ENCODE assay signal across 8 mouse cellular contexts in the genomic region with DNA sequence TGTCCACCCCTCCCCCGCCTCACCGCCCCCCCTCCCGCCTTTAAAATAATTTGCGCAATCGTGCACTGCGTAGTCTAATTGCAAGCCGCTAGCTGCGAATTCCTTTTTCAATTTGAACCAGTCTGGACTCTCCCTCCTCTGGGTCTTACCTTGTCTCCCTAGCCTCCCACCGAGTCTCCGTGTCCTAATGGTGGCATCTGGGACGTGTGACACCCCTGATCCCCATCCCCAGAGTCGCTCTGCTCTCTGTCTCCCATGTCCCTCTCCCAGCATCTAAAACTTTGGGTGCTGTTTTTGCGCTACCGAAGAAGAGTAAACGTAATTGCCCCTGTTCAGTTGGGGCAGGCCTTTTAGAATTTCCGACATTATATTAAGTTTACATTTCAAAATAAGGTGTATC. TPM values are rescaled to one million over a fixed set of nuclear protein-coding genes. Genes with fewer than 3 reads are reported as not detected.
A peak's percentile ranks its signal among the peaks of the same experiment; 100 is the strongest.
DNase-seq lines count a peak whose midpoint lies in the region; ATAC-seq lines count a peak whose summit lies in the region.

No protein-coding gene starts in this region.

- no peak for ATAC-seq in heart, embryonic 11.5 days (replicated peaks; ENCODE audit: insufficient number of reproducible peaks, low FRiP score, low TSS enrichment)
- ATAC-seq in embryonic facial prominence, embryonic 13.5 days (ENCODE audit: insufficient number of reproducible peaks, insufficient read depth, low FRiP score, low TSS enrichment, low read depth) = no peak
- no peak for ATAC-seq in midbrain, embryonic 12.5 days (ENCODE audit: low FRiP score, low read depth)

- H3K9me3 ChIP-seq in heart, embryonic 11.5 days (replicated peaks; ENCODE audit: control insufficient read depth, low read length) = no peaks in the 10 kb centered on the region
- no peaks in the 10 kb centered on the region for H3K9me3 ChIP-seq in embryonic facial prominence, embryonic 13.5 days
- no peaks in the 10 kb centered on the region for H3K9me3 ChIP-seq in midbrain, embryonic 12.5 days

- 0 out of 2 replicates have a peak, but pooled peaks cover 6% of the 10 kb centered on the region for H3K4me1 ChIP-seq in heart, embryonic 11.5 days (ENCODE audit: control insufficient read depth, insufficient read depth, low read length)
- H3K4me1 ChIP-seq in embryonic facial prominence, embryonic 13.5 days = peaks cover 25% of the 10 kb centered on the region
- H3K4me1 ChIP-seq in midbrain, embryonic 12.5 days = peaks cover 22% of the 10 kb centered on the region

- 1% methylated on average over 16 of the region's 16 CpGs for WGBS in heart, embryonic 11.5 days (ENCODE audit: insufficient replicate concordance)
- under 1% methylated on average over 16 of the region's 16 CpGs for WGBS in embryonic facial prominence, embryonic 13.5 days
- under 1% methylated on average over 16 of the region's 16 CpGs for WGBS in midbrain, embryonic 12.5 days

- no peak overlapping the region for H3K27ac ChIP-seq in heart, embryonic 11.5 days (ENCODE audit: low read depth, low read length)
- H3K27ac ChIP-seq in embryonic facial prominence, embryonic 13.5 days = no peak overlapping the region
- H3K27ac ChIP-seq in midbrain, embryonic 12.5 days (replicated peaks) = no peak overlapping the region

- H3K36me3 ChIP-seq in heart, embryonic 11.5 days (ENCODE audit: control insufficient read depth, insufficient read depth, low read length) = no peaks in the 10 kb centered on the region
- H3K36me3 ChIP-seq in embryonic facial prominence, embryonic 13.5 days = no peaks in the 10 kb centered on the region
- no peaks in the 10 kb centered on the region for H3K36me3 ChIP-seq in midbrain, embryonic 12.5 days

- peaks cover 38% of the 10 kb centered on the region for H3K27me3 ChIP-seq in heart, embryonic 11.5 days (ENCODE audit: control insufficient read depth, insufficient read depth, low read length)
- peaks cover 46% of the 10 kb centered on the region for H3K27me3 ChIP-seq in embryonic facial prominence, embryonic 13.5 days
- peaks cover 63% of the 10 kb centered on the region for H3K27me3 ChIP-seq in midbrain, embryonic 12.5 days

- peak overlapping the region; percentile 64 for H3K4me2 ChIP-seq in heart, embryonic 11.5 days
- H3K4me2 ChIP-seq in embryonic facial prominence, embryonic 13.5 days = peak overlapping the region; percentile 87
- H3K4me2 ChIP-seq in midbrain, embryonic 12.5 days (replicated peaks) = peak overlapping the region; percentile 45

- no peak overlapping the region for H3K9ac ChIP-seq in heart, embryonic 11.5 days (ENCODE audit: low read depth, low read length)
- H3K9ac ChIP-seq in embryonic facial prominence, embryonic 13.5 days = peak overlapping the region; percentile 59; the same call in 1 of the 2 replicates
- no peak overlapping the region for H3K9ac ChIP-seq in midbrain, embryonic 12.5 days (replicated peaks)

- intact Hi-C loops in heart, postnatal 14 days (cut with DNase I) = loop anchor here (2.0 to 10.0 kb wide), 2 partner anchors 69 to 203 kb away; no protein-coding TSS in a partner anchor

- DNase-seq in heart, postnatal 14 days = no peak
- DNase-seq in induced T-regulatory cell, adult 2 months (ENCODE audit: low read depth) = peak; percentile 52
- DNase-seq in spleen, postnatal 36 days (ENCODE audit: low spot score in 2 of 2) = no peak
- DNase-seq in thymus, postnatal 4 days = no peak
- DNase-seq in layer of hippocampus, postnatal 25 days (ENCODE audit: extremely low spot score in 1 of 2, low spot score in 1 of 2) = no peak

- peak overlapping the region; percentile 37 for H3K4me3 ChIP-seq in heart, embryonic 11.5 days (ENCODE audit: low read depth, low read length)
- peak overlapping the region; percentile 41 for H3K4me3 ChIP-seq in embryonic facial prominence, embryonic 13.5 days
- H3K4me3 ChIP-seq in midbrain, embryonic 12.5 days = peak overlapping the region; percentile 29

RNA-seq across cellular contexts. Expression of a gene that starts 0.7 kb away (rescaled TPM):
- polyA plus RNA-seq in heart, embryonic 11.5 days (2014; fragmentation: Nextera tagmentation; extraction: Ambion mirVana) = 0.08 and 0.36 TPM in 2 replicates
- 1 to 10 TPM; 1.6 to 2.1 TPM for total RNA-seq in heart, postnatal 14 days (2021)
- 6.7 and 7.0 TPM in 2 replicates for polyA plus RNA-seq in embryonic facial prominence, embryonic 13.5 days (2015; fragmentation: Nextera tagmentation; extraction: Ambion mirVana)
- 0.87 and 1.1 TPM in 2 replicates for polyA plus RNA-seq in midbrain, embryonic 12.5 days (2016; fragmentation: Nextera tagmentation; extraction: Ambion mirVana)
- total RNA-seq in layer of hippocampus, postnatal 25 days (2021) = under 1 TPM; 0.35 to 0.62 TPM
